Mouse (Mus musculus): ENCODE data around the gene Atp6v0c. TPM values are rescaled to one million over a fixed set of nuclear protein-coding genes. Genes with fewer than 3 reads are reported as not detected.

Gene Atp6v0c
- polyA plus RNA-seq, 1 experiment from 2014 or later = 843 TPM

GRCm38 (mm10) chr17:24167891-24168505 is 1.5 kb downstream of the Atp6v0c start:
- peaks cover 31% of the 10 kb centered on the region for H3K4me1 ChIP-seq (replicated peaks)
- peak overlapping the region; percentile 96 for H3K4me3 ChIP-seq (replicated peaks)
- peak overlapping the region; percentile 98; the same call in 1 of the 2 replicates for H3K27ac ChIP-seq
- H3K9ac ChIP-seq (replicated peaks) = peak overlapping the region; percentile 95
- no peaks in the 10 kb centered on the region for H3K9me3 ChIP-seq
- H3K27me3 ChIP-seq = peaks cover 2% of the 10 kb centered on the region; the same call in 1 of the 2 replicates
- peak overlapping the region; percentile 94 for H3K4me2 ChIP-seq (replicated peaks)
- peaks cover 28% of the 10 kb centered on the region for H3K36me3 ChIP-seq
- WGBS = 57% methylated on average over 7 of the region's 7 CpGs
- no peak for ATAC-seq

GRCm38 (mm10) chr17:24167120-24167519 is 2.4 kb downstream of the Atp6v0c start:
- Histone ChIP-seq H3K9me3 (no peaks in the 10 kb centered on the region), H3K27me3 (peaks cover 2% of the 10 kb centered on the region; the same call in 1 of the 2 replicates), H3K4me3 (replicated peaks) (peak overlapping the region; percentile 96; the same call in 1 of the 2 replicates), H3K9ac (replicated peaks) (no peak overlapping the region), H3K27ac (no peak overlapping the region), H3K4me1 (replicated peaks) (peaks cover 40% of the 10 kb centered on the region), H3K4me2 (replicated peaks) (peak overlapping the region; percentile 94), H3K36me3 (peaks cover 28% of the 10 kb centered on the region)
- 92% methylated on average over 6 of the region's 6 CpGs for WGBS
- no peak for ATAC-seq

GRCm38 (mm10) chr17:24164566-24165259 is 4.8 kb downstream of the Atp6v0c start:
- H3K36me3 ChIP-seq = peaks cover 31% of the 10 kb centered on the region
- WGBS = 86% methylated on average over 11 of the region's 11 CpGs
- ATAC-seq = no peak
- no peaks in the 10 kb centered on the region for H3K9me3 ChIP-seq
- no peak overlapping the region for H3K4me2 ChIP-seq (replicated peaks)
- H3K27me3 ChIP-seq = no peaks in the 10 kb centered on the region
- H3K4me1 ChIP-seq (replicated peaks) = peaks cover 40% of the 10 kb centered on the region
- H3K4me3 ChIP-seq (replicated peaks) = no peak overlapping the region
- H3K9ac ChIP-seq (replicated peaks) = no peak overlapping the region
- H3K27ac ChIP-seq = no peak overlapping the region

GRCm38 (mm10) chr17:24163176-24163962 is 6.1 kb downstream of the Atp6v0c start, which contains the start of gene Amdhd2:
Gene Amdhd2, minus strand, starts transcription at chr17:24163766.
- peak within 1 kb of the TSS; percentile 98 for H3K4me2 ChIP-seq (replicated peaks)
- no peaks in the 10 kb centered on the region for H3K27me3 ChIP-seq
- peak within 1 kb of the TSS; percentile 88 for H3K9ac ChIP-seq (replicated peaks)
- WGBS = 1% methylated on average over 47 of the region's 47 CpGs
- peaks cover 31% of the 10 kb centered on the region for H3K36me3 ChIP-seq
- peak; percentile 95 for ATAC-seq
- peak within 1 kb of the TSS; percentile 80 for H3K4me3 ChIP-seq (replicated peaks)
- H3K4me1 ChIP-seq (replicated peaks) = peaks cover 39% of the 10 kb centered on the region
- H3K27ac ChIP-seq = peak within 1 kb of the TSS; percentile 83
- H3K9me3 ChIP-seq = no peaks in the 10 kb centered on the region

GRCm38 (mm10) chr17:24162584-24163175 is 6.8 kb downstream of the Atp6v0c start:
- Histone ChIP-seq H3K4me3 (replicated peaks) (peak overlapping the region; percentile 80), H3K4me1 (replicated peaks) (peaks cover 32% of the 10 kb centered on the region), H3K27me3 (no peaks in the 10 kb centered on the region), H3K9ac (replicated peaks) (peak overlapping the region; percentile 88), H3K4me2 (replicated peaks) (peak overlapping the region; percentile 98), H3K9me3 (no peaks in the 10 kb centered on the region), H3K36me3 (peaks cover 38% of the 10 kb centered on the region), H3K27ac (peak overlapping the region; percentile 83)
- ATAC-seq = no peak; the same call in 1 of the 2 replicates
- 32% methylated on average over 17 of the region's 17 CpGs for WGBS

GRCm38 (mm10) chr17:24161466-24161865 is 8.0 kb downstream of the Atp6v0c start:
- no peak for ATAC-seq
- H3K4me3 ChIP-seq (replicated peaks) = no peak overlapping the region
- 86% methylated on average over 5 of the region's 5 CpGs for WGBS

GRCm38 (mm10) chr17:24157526-24157925 is 12.0 kb downstream of the Atp6v0c start:
- H3K36me3 ChIP-seq = peaks cover 31% of the 10 kb centered on the region
- ATAC-seq = no peak
- H3K4me3 ChIP-seq (replicated peaks) = no peak overlapping the region
- peaks cover 13% of the 10 kb centered on the region for H3K4me1 ChIP-seq (replicated peaks)
- H3K27me3 ChIP-seq = peaks cover 2% of the 10 kb centered on the region; the same call in 1 of the 2 replicates
- H3K4me2 ChIP-seq (replicated peaks) = no peak overlapping the region
- H3K9me3 ChIP-seq = no peaks in the 10 kb centered on the region
- H3K27ac ChIP-seq = no peak overlapping the region
- H3K9ac ChIP-seq (replicated peaks) = no peak overlapping the region
- WGBS = 96% methylated on average over 4 of the region's 4 CpGs

More at GRCm38 (mm10) chr17:24161466-24161865, 8.0 kb downstream of the Atp6v0c start:
- Histone ChIP-seq H3K9ac (replicated peaks) (no peak overlapping the region), H3K4me1 (replicated peaks) (peaks cover 21% of the 10 kb centered on the region), H3K36me3 (peaks cover 37% of the 10 kb centered on the region), H3K27ac (no peak overlapping the region), H3K9me3 (no peaks in the 10 kb centered on the region), H3K4me2 (replicated peaks) (no peak overlapping the region), H3K27me3 (no peaks in the 10 kb centered on the region)

- peaks cover 13% of the 10 kb centered on the region for H3K4me1 ChIP-seq (replicated peaks)
- no peak overlapping the region for H3K4me3 ChIP-seq (replicated peaks)
- peaks cover 31% of the 10 kb centered on the region for H3K36me3 ChIP-seq
- no peak overlapping the region for H3K27ac ChIP-seq
- no peak overlapping the region for H3K4me2 ChIP-seq (replicated peaks)
- WGBS = 92% methylated on average over 6 of the region's 6 CpGs
- no peak overlapping the region for H3K9ac ChIP-seq (replicated peaks)
- no peaks in the 10 kb centered on the region for H3K9me3 ChIP-seq
- H3K27me3 ChIP-seq = peaks cover 4% of the 10 kb centered on the region; the same call in 1 of the 2 replicates
- ATAC-seq = no peak
These were observed 12.4 kb downstream of the Atp6v0c start for GRCm38 (mm10) chr17:24157121-24157520.

- Histone ChIP-seq H3K4me3 (replicated peaks) (no peak overlapping the region), H3K9ac (replicated peaks) (no peak overlapping the region), H3K27me3 (peaks cover 4% of the 10 kb centered on the region; the same call in 1 of the 2 replicates), H3K4me1 (replicated peaks) (peaks cover 14% of the 10 kb centered on the region), H3K36me3 (peaks cover 31% of the 10 kb centered on the region), H3K4me2 (replicated peaks) (no peak overlapping the region), H3K9me3 (no peaks in the 10 kb centered on the region), H3K27ac (no peak overlapping the region)
- ATAC-seq = no peak
- 84% methylated on average over 3 of the region's 3 CpGs for WGBS
These were observed 13.1 kb downstream of the Atp6v0c start for GRCm38 (mm10) chr17:24156394-24156793.

GRCm38 (mm10) chr17:24155742-24156141 is 13.8 kb downstream of the Atp6v0c start:
- H3K4me2 ChIP-seq (replicated peaks) = no peak overlapping the region
- H3K4me1 ChIP-seq (replicated peaks) = peaks cover 11% of the 10 kb centered on the region
- H3K27ac ChIP-seq = no peak overlapping the region
- no peaks in the 10 kb centered on the region for H3K9me3 ChIP-seq
- ATAC-seq = no peak
- peaks cover 31% of the 10 kb centered on the region for H3K36me3 ChIP-seq
- H3K4me3 ChIP-seq (replicated peaks) = no peak overlapping the region
- peaks cover 4% of the 10 kb centered on the region; the same call in 1 of the 2 replicates for H3K27me3 ChIP-seq
- 91% methylated on average over 9 of the region's 9 CpGs for WGBS
- no peak overlapping the region for H3K9ac ChIP-seq (replicated peaks)

GRCm38 (mm10) chr17:24154463-24154862 is 15.0 kb downstream of the Atp6v0c start:
- Histone ChIP-seq H3K9me3 (no peaks in the 10 kb centered on the region), H3K27me3 (peaks cover 4% of the 10 kb centered on the region; the same call in 1 of the 2 replicates), H3K27ac (no peak overlapping the region), H3K9ac (replicated peaks) (no peak overlapping the region), H3K4me3 (replicated peaks) (no peak overlapping the region), H3K36me3 (peaks cover 29% of the 10 kb centered on the region), H3K4me2 (replicated peaks) (no peak overlapping the region), H3K4me1 (replicated peaks) (peaks cover 11% of the 10 kb centered on the region)
- WGBS = 70% methylated on average over 3 of the region's 3 CpGs
- no peak for ATAC-seq
